Mouse (Mus musculus): ENCODE data around the gene Pkm. TPM values are rescaled to one million over a fixed set of nuclear protein-coding genes. Genes with fewer than 3 reads are reported as not detected.

The Pkm gene
- total RNA-seq, 1 experiment from 2014 or later, result 575 TPM

DNA sequence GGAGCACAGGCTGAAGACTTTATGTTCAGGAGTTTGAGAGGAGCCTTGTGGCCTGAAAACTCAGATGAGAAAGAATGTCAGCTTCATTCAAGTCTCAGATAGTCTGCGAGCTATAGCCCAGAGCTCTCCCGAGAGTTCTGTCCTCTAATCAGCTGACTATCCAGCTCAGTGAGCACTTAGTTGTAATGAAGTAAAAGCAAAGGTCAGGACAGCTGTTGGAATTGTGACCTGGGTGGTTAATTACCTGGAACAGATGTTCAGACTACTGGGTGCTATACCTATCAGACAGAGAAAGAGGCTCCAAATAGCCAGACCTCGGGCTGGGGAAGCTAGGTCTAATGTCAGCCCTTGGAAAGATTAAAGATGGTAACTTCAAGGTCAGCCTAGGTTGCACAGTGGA is 7.8 kb downstream of the Pkm start:
- no peak for ATAC-seq (replicated peaks; ENCODE audit: insufficient number of reproducible peaks, low FRiP score, low TSS enrichment, poor library complexity, severe bottlenecking)

GRCm38 (mm10) chr9:59664664-59665256 is 8.6 kb downstream of the Pkm start:
- ATAC-seq (replicated peaks; ENCODE audit: insufficient number of reproducible peaks, low FRiP score, low TSS enrichment, poor library complexity, severe bottlenecking), result no peak

- no peak for ATAC-seq (replicated peaks; ENCODE audit: insufficient number of reproducible peaks, low FRiP score, low TSS enrichment, poor library complexity, severe bottlenecking)
These were observed 9.8 kb downstream of the Pkm start for GRCm38 (mm10) chr9:59666016-59666415.

DNA sequence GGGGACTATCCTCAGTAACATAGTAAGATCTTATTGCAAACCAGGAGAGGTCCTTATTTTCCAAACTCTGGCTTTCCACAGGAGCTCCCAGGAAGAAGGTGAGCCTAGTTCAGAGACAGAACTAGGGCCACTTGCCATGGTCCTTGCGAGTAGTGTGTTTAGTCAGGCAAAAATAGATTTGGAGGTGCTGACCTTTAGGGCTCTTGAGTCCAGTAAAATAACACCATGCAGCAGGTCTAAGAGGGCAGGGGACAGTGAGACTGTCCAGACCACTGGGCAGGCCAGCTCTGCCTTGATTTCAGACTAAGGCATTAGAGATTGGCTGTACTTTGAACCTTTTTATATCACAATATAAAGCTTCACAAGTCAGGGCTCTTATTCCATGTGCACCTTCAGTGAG is 10.6 kb downstream of the Pkm start:
- ATAC-seq (replicated peaks; ENCODE audit: insufficient number of reproducible peaks, low FRiP score, low TSS enrichment, poor library complexity, severe bottlenecking), result no peak

DNA sequence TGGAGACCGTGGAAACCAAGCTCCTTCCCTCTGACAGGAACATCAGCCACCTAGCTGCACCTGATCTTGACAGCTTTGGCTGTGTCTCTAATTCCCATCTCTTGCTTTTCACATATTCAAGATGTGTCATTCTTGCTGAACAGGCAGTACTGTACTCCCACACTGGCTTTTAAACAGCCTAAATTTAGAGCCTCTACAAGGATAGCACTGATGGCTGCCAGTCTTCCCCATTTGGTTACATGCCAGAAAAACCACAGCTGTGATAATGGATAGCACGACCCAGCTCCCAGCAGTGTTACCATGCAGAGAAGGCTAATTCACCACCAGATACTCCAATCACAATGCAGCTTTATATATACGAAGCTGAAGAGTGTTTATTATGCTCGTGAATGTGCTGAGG is 11.1 kb downstream of the Pkm start:
- ATAC-seq (replicated peaks; ENCODE audit: insufficient number of reproducible peaks, low FRiP score, low TSS enrichment, poor library complexity, severe bottlenecking), result no peak

- no peak for ATAC-seq (replicated peaks; ENCODE audit: insufficient number of reproducible peaks, low FRiP score, low TSS enrichment, poor library complexity, severe bottlenecking)
These were observed 11.7 kb downstream of the Pkm start for GRCm38 (mm10) chr9:59667904-59668303.

DNA sequence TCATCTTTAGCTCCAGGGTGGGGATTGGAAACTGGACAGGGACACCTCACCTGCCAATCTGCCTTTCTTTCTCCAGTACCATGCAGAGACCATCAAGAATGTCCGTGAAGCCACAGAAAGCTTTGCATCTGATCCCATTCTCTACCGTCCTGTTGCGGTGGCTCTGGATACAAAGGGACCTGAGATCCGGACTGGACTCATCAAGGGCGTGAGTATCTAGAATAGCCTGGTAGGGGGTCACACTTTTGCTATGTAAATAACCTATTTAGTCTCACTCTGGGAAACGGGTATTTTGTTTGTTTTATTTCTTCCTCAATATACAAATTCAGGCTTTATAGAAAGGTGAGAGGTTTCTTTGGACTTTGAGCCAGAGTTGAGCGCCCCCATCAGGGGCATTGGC is 12.3 kb downstream of the Pkm start:
- no peak for ATAC-seq (replicated peaks; ENCODE audit: insufficient number of reproducible peaks, low FRiP score, low TSS enrichment, poor library complexity, severe bottlenecking)

- ATAC-seq (replicated peaks; ENCODE audit: insufficient number of reproducible peaks, low FRiP score, low TSS enrichment, poor library complexity, severe bottlenecking), result no peak
These were observed 13.0 kb downstream of the Pkm start for GRCm38 (mm10) chr9:59669172-59669571.

GRCm38 (mm10) chr9:59672195-59672894 is 16.2 kb downstream of the Pkm start:
- no peak for ATAC-seq (replicated peaks; ENCODE audit: insufficient number of reproducible peaks, low FRiP score, low TSS enrichment, poor library complexity, severe bottlenecking)

GRCm38 (mm10) chr9:59673427-59673826 is 17.3 kb downstream of the Pkm start:
- ATAC-seq (replicated peaks; ENCODE audit: insufficient number of reproducible peaks, low FRiP score, low TSS enrichment, poor library complexity, severe bottlenecking), result no peak

DNA sequence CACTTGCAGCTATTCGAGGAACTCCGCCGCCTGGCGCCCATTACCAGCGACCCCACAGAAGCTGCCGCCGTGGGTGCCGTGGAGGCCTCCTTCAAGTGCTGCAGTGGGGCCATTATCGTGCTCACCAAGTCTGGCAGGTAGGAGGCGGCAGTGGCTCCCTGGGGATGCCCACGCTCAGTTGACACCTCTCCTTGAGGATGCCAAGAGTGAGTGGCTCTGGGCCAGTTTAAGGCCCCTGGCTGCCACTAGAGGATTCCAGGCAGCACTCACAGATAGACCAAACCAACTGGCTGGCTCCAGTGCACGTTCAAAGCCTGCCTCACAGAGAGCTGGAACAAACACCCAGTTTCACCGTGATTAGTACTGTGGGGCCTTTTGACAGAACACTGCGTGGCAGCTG is 19.4 kb downstream of the Pkm start:
- no peak for ATAC-seq (replicated peaks; ENCODE audit: insufficient number of reproducible peaks, low FRiP score, low TSS enrichment, poor library complexity, severe bottlenecking)

- ATAC-seq (replicated peaks; ENCODE audit: insufficient number of reproducible peaks, low FRiP score, low TSS enrichment, poor library complexity, severe bottlenecking), result peak; percentile 48; the same call in 1 of the 2 replicates
These were observed 22.1 kb downstream of the Pkm start for GRCm38 (mm10) chr9:59678313-59678712.

- ATAC-seq (replicated peaks; ENCODE audit: insufficient number of reproducible peaks, low FRiP score, low TSS enrichment, poor library complexity, severe bottlenecking), result peak; percentile 45; the same call in 1 of the 2 replicates
These were observed 23.7 kb downstream of the Pkm start, which contains the start of gene Gramd2 for GRCm38 (mm10) chr9:59679678-59680533. TSS of gene Gramd2 (plus strand) at chr9:59680144.

- 0 out of 2 replicates have a peak, but pooled peaks have one; percentile 18 for ATAC-seq (replicated peaks; ENCODE audit: insufficient number of reproducible peaks, low FRiP score, low TSS enrichment, poor library complexity, severe bottlenecking)
These were observed 24.3 kb downstream of the Pkm start for GRCm38 (mm10) chr9:59680534-59680875.

DNA sequence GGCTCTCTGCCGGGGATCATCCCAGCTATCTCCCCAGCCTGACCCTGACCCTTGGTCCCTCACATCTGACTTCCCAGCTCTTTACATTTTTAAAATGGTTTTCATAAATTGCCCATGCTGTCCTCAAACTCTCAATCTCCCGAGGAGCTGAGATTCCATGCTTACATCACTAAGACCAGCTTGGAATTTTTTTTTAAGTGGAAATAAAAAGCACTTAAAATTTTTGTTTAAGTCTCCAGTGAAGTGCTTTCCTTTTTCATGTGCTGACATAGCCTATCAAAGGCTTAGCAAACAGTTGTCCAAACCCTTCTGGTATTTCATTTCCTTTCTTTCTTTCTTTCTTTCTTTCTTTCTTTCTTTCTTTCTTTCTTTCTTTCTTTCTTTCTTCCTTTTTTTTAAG is 27.9 kb downstream of the Pkm start:
- no peak for ATAC-seq (replicated peaks; ENCODE audit: insufficient number of reproducible peaks, low FRiP score, low TSS enrichment, poor library complexity, severe bottlenecking)

- ATAC-seq (replicated peaks; ENCODE audit: insufficient number of reproducible peaks, low FRiP score, low TSS enrichment, poor library complexity, severe bottlenecking), result no peak
These were observed 31.4 kb downstream of the Pkm start for GRCm38 (mm10) chr9:59687416-59688046.

DNA sequence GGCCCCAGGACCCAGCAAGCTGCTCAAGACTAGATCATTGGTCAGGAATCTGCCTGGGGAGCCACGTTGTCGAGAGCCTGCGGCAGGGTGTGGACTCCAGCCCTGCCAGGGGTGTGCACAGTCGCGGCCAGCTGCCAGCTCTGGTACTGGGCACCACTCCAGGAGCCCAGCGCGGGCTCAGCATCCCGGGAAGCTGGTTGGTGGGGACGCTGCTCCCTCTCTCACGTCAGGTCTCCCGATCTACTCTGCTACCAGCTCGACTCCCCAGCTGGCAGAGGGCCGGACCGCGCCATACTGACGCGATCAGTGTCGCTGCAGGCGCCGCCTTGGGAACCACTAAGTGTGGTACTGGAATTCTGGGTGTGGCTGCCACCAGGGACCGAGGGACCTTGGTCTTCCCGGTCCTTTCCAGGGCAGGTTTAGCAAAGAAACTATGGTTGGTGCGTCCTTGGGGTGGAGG is 35.5 kb downstream of the Pkm start:
- ATAC-seq (replicated peaks; ENCODE audit: insufficient number of reproducible peaks, low FRiP score, low TSS enrichment, poor library complexity, severe bottlenecking), result no peak

DNA sequence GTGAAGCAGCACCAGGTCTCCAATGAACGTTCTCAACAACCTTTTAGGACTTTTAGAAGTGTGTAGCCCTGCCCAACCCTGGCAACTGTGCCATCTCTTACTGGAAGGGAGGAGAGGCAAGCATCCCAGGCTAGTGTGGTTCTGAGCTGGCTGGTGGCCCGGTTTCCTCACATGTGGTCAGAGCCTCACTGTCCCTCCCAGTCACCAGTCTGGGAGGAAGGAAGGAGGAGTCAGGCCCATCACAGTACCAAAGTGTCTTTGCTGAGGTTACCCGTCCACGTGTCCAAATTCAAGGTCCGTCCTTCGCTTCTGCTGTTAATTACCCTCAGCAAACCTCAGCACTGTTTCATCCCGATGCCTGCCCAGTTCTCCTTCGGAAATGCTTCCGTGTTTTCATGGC is 36.0 kb downstream of the Pkm start:
- 0 out of 2 replicates have a peak, but pooled peaks have one; percentile 13 for ATAC-seq (replicated peaks; ENCODE audit: insufficient number of reproducible peaks, low FRiP score, low TSS enrichment, poor library complexity, severe bottlenecking)
